Mouse (Mus musculus): Measurements from ENCODE around the gene Pgm2. TPM values are rescaled to one million over a fixed set of nuclear protein-coding genes. Genes with fewer than 3 reads are reported as not detected.

Pgm2 gene
- polyA plus RNA-seq, 1 experiment from 2014 or later = 37.6 TPM

GRCm38 (mm10) chr5:64078740-64079461, 13.8 kb upstream of the Pgm2 start:
- Histone ChIP-seq H3K9ac (no peak overlapping the region), H3K27ac (peak overlapping the region; percentile 76), H3K4me3 (no peak overlapping the region), H3K27me3 (no peaks in the 10 kb centered on the region), H3K4me2 (replicated peaks) (no peak overlapping the region), H3K36me3 (no peaks in the 10 kb centered on the region), H3K9me3 (no peaks in the 10 kb centered on the region), H3K4me1 (peaks cover 3% of the 10 kb centered on the region; the same call in 1 of the 2 replicates)
- ATAC-seq (ENCODE audit: insufficient number of reproducible peaks, insufficient read depth, low FRiP score, low TSS enrichment) = peak; percentile 92
- WGBS = 23% methylated on average over 7 of the region's 7 CpGs

- no peak overlapping the region for H3K4me3 ChIP-seq
- WGBS = 50% methylated on average over 4 of the region's 4 CpGs
- peaks cover 3% of the 10 kb centered on the region; the same call in 1 of the 2 replicates for H3K4me1 ChIP-seq
- no peaks in the 10 kb centered on the region for H3K9me3 ChIP-seq
- H3K27me3 ChIP-seq = no peaks in the 10 kb centered on the region
- peak overlapping the region; percentile 76 for H3K27ac ChIP-seq
- H3K36me3 ChIP-seq = no peaks in the 10 kb centered on the region
- H3K9ac ChIP-seq = no peak overlapping the region
- H3K4me2 ChIP-seq (replicated peaks) = no peak overlapping the region
- 0 out of 2 replicates have a peak, but pooled peaks have one; percentile 4 for ATAC-seq (ENCODE audit: insufficient number of reproducible peaks, insufficient read depth, low FRiP score, low TSS enrichment)
Measured at GRCm38 (mm10) chr5:64079462-64079817, 13.3 kb upstream of the Pgm2 start.

GRCm38 (mm10) chr5:64083447-64084359, 9.0 kb upstream of the Pgm2 start:
- H3K9me3 ChIP-seq = no peaks in the 10 kb centered on the region
- no peak overlapping the region for H3K9ac ChIP-seq
- H3K36me3 ChIP-seq = no peaks in the 10 kb centered on the region
- no peak for ATAC-seq (ENCODE audit: insufficient number of reproducible peaks, insufficient read depth, low FRiP score, low TSS enrichment)
- peaks cover under 1% of the 10 kb centered on the region; the same call in 1 of the 2 replicates for H3K4me1 ChIP-seq
- H3K27ac ChIP-seq = no peak overlapping the region
- H3K27me3 ChIP-seq = no peaks in the 10 kb centered on the region
- no peak overlapping the region for H3K4me2 ChIP-seq (replicated peaks)
- H3K4me3 ChIP-seq = no peak overlapping the region
- WGBS = 79% methylated on average over 15 of the region's 15 CpGs

DNA sequence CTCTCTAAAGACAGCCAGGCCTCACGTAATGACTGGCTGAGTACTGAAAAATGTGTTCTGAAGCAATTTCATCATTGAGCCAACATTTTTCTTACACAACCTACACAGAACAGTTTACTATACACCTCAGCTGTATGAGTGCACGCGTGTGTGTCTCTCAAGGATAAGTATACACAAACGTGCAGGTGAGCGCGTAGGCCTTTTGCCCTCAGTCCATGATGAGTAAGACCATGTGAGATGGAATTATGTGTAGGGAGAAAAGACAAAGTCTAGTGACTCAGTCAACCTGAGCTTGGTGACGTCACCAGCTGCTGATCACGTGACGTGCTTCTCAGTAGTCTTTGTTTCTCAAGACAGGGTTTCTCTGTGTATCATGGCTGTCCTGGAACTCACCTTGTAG, 7.3 kb upstream of the Pgm2 start:
- no peak overlapping the region for H3K4me2 ChIP-seq (replicated peaks)
- H3K27me3 ChIP-seq = no peaks in the 10 kb centered on the region
- no peak overlapping the region for H3K27ac ChIP-seq
- no peak overlapping the region for H3K9ac ChIP-seq
- no peak for ATAC-seq (ENCODE audit: insufficient number of reproducible peaks, insufficient read depth, low FRiP score, low TSS enrichment)
- no peak overlapping the region for H3K4me3 ChIP-seq
- WGBS = 95% methylated on average over 9 of the region's 9 CpGs
- H3K9me3 ChIP-seq = no peaks in the 10 kb centered on the region
- H3K4me1 ChIP-seq = no peaks in the 10 kb centered on the region
- no peaks in the 10 kb centered on the region for H3K36me3 ChIP-seq

GRCm38 (mm10) chr5:64088740-64089139, 4.0 kb upstream of the Pgm2 start:
- H3K4me3 ChIP-seq = no peak overlapping the region
- WGBS = 90% methylated on average over 9 of the region's 9 CpGs
- no peak overlapping the region for H3K27ac ChIP-seq
- ATAC-seq (ENCODE audit: insufficient number of reproducible peaks, insufficient read depth, low FRiP score, low TSS enrichment) = no peak
- H3K9me3 ChIP-seq = no peaks in the 10 kb centered on the region
- H3K9ac ChIP-seq = no peak overlapping the region
- peaks cover 1% of the 10 kb centered on the region; the same call in 1 of the 2 replicates for H3K4me1 ChIP-seq
- no peak overlapping the region for H3K4me2 ChIP-seq (replicated peaks)
- no peaks in the 10 kb centered on the region for H3K27me3 ChIP-seq
- no peaks in the 10 kb centered on the region for H3K36me3 ChIP-seq

DNA sequence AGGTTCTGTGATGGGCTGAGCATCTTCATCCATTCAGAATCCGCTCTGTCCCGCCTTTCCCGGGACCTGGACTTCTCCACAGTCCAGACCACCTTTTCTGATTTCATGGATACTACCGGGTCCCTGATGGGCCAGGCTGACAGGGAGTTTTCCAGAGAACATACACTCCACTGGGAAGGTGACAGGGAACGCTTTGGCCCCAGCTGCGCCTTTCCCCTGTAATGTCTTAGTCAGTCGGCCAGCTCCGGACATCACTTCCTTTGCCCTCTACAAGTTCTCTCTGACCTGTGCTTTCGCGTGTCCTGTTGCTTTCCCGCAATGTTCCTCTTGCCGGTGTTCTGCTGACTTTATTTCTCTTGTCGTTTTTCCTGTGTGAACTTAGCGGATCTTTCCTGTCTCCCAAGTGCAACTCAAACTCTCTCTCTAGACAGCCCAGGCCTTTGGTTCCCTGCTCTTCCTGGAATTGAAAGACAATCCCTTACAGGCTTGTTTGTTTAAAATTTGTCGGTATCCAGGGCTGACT, 660 bp downstream of the Pgm2 start:
- Histone ChIP-seq H3K27me3 (no peaks in the 10 kb centered on the region), H3K9me3 (no peaks in the 10 kb centered on the region), H3K9ac (peak overlapping the region; percentile 69), H3K4me1 (peaks cover 18% of the 10 kb centered on the region), H3K4me3 (peak overlapping the region; percentile 64), H3K36me3 (peaks cover 10% of the 10 kb centered on the region; the same call in 1 of the 2 replicates), H3K4me2 (replicated peaks) (peak overlapping the region; percentile 81), H3K27ac (peak overlapping the region; percentile 55)
- peak; percentile 38; the same call in 1 of the 2 replicates for ATAC-seq (ENCODE audit: insufficient number of reproducible peaks, insufficient read depth, low FRiP score, low TSS enrichment)
- 1% methylated on average over 15 of the region's 15 CpGs for whole genome bisulfite sequencing

- Histone ChIP-seq H3K27ac (no peak overlapping the region), H3K9ac (no peak overlapping the region), H3K27me3 (no peaks in the 10 kb centered on the region), H3K4me1 (peaks cover 18% of the 10 kb centered on the region), H3K4me3 (no peak overlapping the region), H3K36me3 (peaks cover 13% of the 10 kb centered on the region), H3K4me2 (replicated peaks) (no peak overlapping the region), H3K9me3 (no peaks in the 10 kb centered on the region)
- no peak for ATAC-seq (ENCODE audit: insufficient number of reproducible peaks, insufficient read depth, low FRiP score, low TSS enrichment)
- 65% methylated on average over 5 of the region's 5 CpGs for WGBS
Measured at GRCm38 (mm10) chr5:64095342-64095993, 2.7 kb downstream of the Pgm2 start.

DNA sequence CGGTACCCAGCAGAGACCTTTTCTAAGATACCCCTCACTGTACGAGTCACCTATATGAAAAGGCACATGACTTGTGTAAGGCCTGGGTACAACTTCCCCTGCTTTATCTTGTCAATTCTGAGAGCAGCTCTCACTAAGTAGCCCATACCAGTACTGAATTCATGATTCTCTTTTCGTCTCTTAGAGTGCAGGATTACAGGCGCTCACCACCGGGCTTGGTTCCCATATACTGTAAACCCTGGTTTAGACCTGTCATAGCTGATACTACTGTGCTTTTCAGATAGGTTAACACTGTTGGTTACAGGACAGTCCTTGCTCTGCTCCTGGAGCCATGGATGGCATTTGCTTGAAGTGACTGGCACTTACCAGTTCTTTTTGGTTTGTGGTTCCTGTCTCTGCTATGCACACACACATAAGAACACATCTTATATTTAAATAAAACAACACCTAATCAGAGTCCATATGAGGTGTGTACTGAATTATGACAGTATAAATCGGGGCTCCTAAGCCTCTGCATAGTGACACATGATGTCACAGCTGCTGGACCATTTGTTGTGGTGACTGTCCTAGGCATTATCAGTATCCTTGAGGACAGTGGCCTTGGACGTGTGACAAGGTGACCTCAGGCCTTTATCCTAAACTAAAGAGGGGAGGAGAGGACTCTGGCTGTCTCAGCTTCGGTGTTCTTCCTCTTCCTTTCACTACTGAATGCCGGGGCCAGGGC, 9.4 kb downstream of the Pgm2 start:
- no peak for ATAC-seq (ENCODE audit: insufficient number of reproducible peaks, insufficient read depth, low FRiP score, low TSS enrichment)

DNA sequence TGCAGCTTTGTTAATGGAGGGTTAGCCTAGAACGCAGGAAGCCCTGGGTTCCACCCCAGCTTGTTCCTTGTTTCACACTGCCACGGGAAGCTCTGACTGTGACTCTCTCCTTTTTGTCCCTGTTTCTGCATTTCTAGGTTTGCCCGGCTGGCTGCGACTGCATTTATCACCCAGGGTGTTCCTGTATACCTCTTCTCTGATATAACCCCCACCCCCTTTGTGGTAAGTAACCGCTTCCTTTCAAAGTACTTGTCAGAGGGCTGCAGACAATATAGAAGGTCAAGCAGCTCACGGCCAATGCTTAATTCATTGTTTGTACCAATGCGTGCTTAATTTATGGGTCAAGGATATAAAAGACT, 9.9 kb downstream of the Pgm2 start:
- Histone ChIP-seq H3K9ac (no peak overlapping the region), H3K27me3 (no peaks in the 10 kb centered on the region), H3K9me3 (no peaks in the 10 kb centered on the region), H3K36me3 (peaks cover 44% of the 10 kb centered on the region), H3K4me1 (no peaks in the 10 kb centered on the region), H3K27ac (no peak overlapping the region), H3K4me3 (no peak overlapping the region), H3K4me2 (replicated peaks) (no peak overlapping the region)
- WGBS = 89% methylated on average over 7 of the region's 7 CpGs
- no peak for ATAC-seq (ENCODE audit: insufficient number of reproducible peaks, insufficient read depth, low FRiP score, low TSS enrichment)

More for the DNA sequence above, 9.4 kb downstream of the Pgm2 start:
- Histone ChIP-seq H3K9ac (no peak overlapping the region), H3K36me3 (peaks cover 42% of the 10 kb centered on the region), H3K27ac (no peak overlapping the region), H3K4me3 (no peak overlapping the region), H3K27me3 (no peaks in the 10 kb centered on the region), H3K4me1 (no peaks in the 10 kb centered on the region), H3K4me2 (replicated peaks) (no peak overlapping the region), H3K9me3 (no peaks in the 10 kb centered on the region)
- WGBS = 87% methylated on average over 9 of the region's 9 CpGs

GRCm38 (mm10) chr5:64107596-64108289, 15.0 kb downstream of the Pgm2 start:
- Histone ChIP-seq H3K4me3 (no peak overlapping the region), H3K4me1 (no peaks in the 10 kb centered on the region), H3K27me3 (no peaks in the 10 kb centered on the region), H3K36me3 (peaks cover 60% of the 10 kb centered on the region), H3K9ac (no peak overlapping the region), H3K9me3 (no peaks in the 10 kb centered on the region), H3K27ac (no peak overlapping the region), H3K4me2 (replicated peaks) (no peak overlapping the region)
- 92% methylated on average over 11 of the region's 11 CpGs for WGBS
- no peak for ATAC-seq (ENCODE audit: insufficient number of reproducible peaks, insufficient read depth, low FRiP score, low TSS enrichment)
